Mouse (Mus musculus): ENCODE results near the gene Myo18a.

The Myo18a gene

GRCm38 (mm10) chr11:77793238-77793930, 30.3 kb downstream of the Myo18a start:
- in situ Hi-C loops (cut with MboI; ENCODE audit: low sequenced_read_pairs) = no loop called here

GRCm38 (mm10) chr11:77795216-77795615, 32.2 kb downstream of the Myo18a start:
- in situ Hi-C loops (cut with MboI; ENCODE audit: low sequenced_read_pairs) = no loop called here

GRCm38 (mm10) chr11:77800491-77800868, 37.4 kb downstream of the Myo18a start:
- in situ Hi-C loops (cut with MboI; ENCODE audit: low sequenced_read_pairs) = no loop called here

- in situ Hi-C loops (cut with MboI; ENCODE audit: low sequenced_read_pairs) = no loop called here
Measured at GRCm38 (mm10) chr11:77800869-77801701, 38.0 kb downstream of the Myo18a start.

GRCm38 (mm10) chr11:77802341-77802865, 39.4 kb downstream of the Myo18a start:
- in situ Hi-C loops (cut with MboI; ENCODE audit: low sequenced_read_pairs) = no loop called here

- in situ Hi-C loops (cut with MboI; ENCODE audit: low sequenced_read_pairs) = no loop called here
Measured at GRCm38 (mm10) chr11:77806218-77806617, 43.2 kb downstream of the Myo18a start.

GRCm38 (mm10) chr11:77806855-77807254, 43.8 kb downstream of the Myo18a start:
- in situ Hi-C loops (cut with MboI; ENCODE audit: low sequenced_read_pairs) = no loop called here

- in situ Hi-C loops (cut with MboI; ENCODE audit: low sequenced_read_pairs) = no loop called here
Measured at GRCm38 (mm10) chr11:77808051-77808465, 45.0 kb downstream of the Myo18a start.

- in situ Hi-C loops (cut with MboI; ENCODE audit: low sequenced_read_pairs) = no loop called here
Measured at GRCm38 (mm10) chr11:77809215-77809614, 46.2 kb downstream of the Myo18a start.

- in situ Hi-C loops (cut with MboI; ENCODE audit: low sequenced_read_pairs) = no loop called here
Measured at GRCm38 (mm10) chr11:77810018-77810417, 47.0 kb downstream of the Myo18a start.

GRCm38 (mm10) chr11:77813969-77814368, 50.9 kb downstream of the Myo18a start:
- in situ Hi-C loops (cut with MboI; ENCODE audit: low sequenced_read_pairs) = no loop called here

- in situ Hi-C loops (cut with MboI; ENCODE audit: low sequenced_read_pairs) = no loop called here
Measured at GRCm38 (mm10) chr11:77816003-77816402, 53.0 kb downstream of the Myo18a start.

- in situ Hi-C loops (cut with MboI; ENCODE audit: low sequenced_read_pairs) = no loop called here
Measured at GRCm38 (mm10) chr11:77821648-77822047, 58.6 kb downstream of the Myo18a start.

GRCm38 (mm10) chr11:77822781-77823180, 59.7 kb downstream of the Myo18a start:
- in situ Hi-C loops (cut with MboI; ENCODE audit: low sequenced_read_pairs) = no loop called here

- in situ Hi-C loops (cut with MboI; ENCODE audit: low sequenced_read_pairs) = loop anchor here (5.0 kb wide), 1 partner anchor 141 kb away; no protein-coding TSS in a partner anchor
Measured at GRCm38 (mm10) chr11:77825853-77826252, 62.8 kb downstream of the Myo18a start.

GRCm38 (mm10) chr11:77826311-77826710, 63.3 kb downstream of the Myo18a start:
- in situ Hi-C loops (cut with MboI; ENCODE audit: low sequenced_read_pairs) = loop anchor here (5.0 kb wide), 1 partner anchor 141 kb away; no protein-coding TSS in a partner anchor

- in situ Hi-C loops (cut with MboI; ENCODE audit: low sequenced_read_pairs) = loop anchor here (5.0 kb wide), 1 partner anchor 140 kb away; no protein-coding TSS in a partner anchor
Measured at GRCm38 (mm10) chr11:77827241-77827995, 64.4 kb downstream of the Myo18a start.

GRCm38 (mm10) chr11:77828163-77828562, 65.1 kb downstream of the Myo18a start:
- in situ Hi-C loops (cut with MboI; ENCODE audit: low sequenced_read_pairs) = loop anchor here (5.0 kb wide), 1 partner anchor 139 kb away; no protein-coding TSS in a partner anchor

- in situ Hi-C loops (cut with MboI; ENCODE audit: low sequenced_read_pairs) = loop anchor here (5.0 kb wide), 1 partner anchor 138 kb away; no protein-coding TSS in a partner anchor
Measured at GRCm38 (mm10) chr11:77829043-77829841, 66.2 kb downstream of the Myo18a start.

GRCm38 (mm10) chr11:77830875-77831274, 67.8 kb downstream of the Myo18a start:
- in situ Hi-C loops (cut with MboI; ENCODE audit: low sequenced_read_pairs) = no loop called here

Measured in CH12F3 (cell line).